Mouse (Mus musculus) gonadal fat pad, adult 2 months (tissue): ENCODE measurements at regions not wholly inside any gene's neighbourhood (a gene's known extent, or its start where the extent isn't known, plus 50 kb on each side); places are given as distances from the start of the nearest gene placed in this dataset.

Source experiments
- DNase-seq: peaks from one replicate; pipeline ENCODE4 v3.0.0-alpha.2; 2012; ENCODE audit warnings: low read depth

GRCm38 (mm10) chr13:90738513-90738912 is 166.6 kb downstream of the Atp6ap1l start:
- DNase-seq, result no peak

- DNase-seq, result no peak
These were observed 171.9 kb downstream of the Atp6ap1l start for GRCm38 (mm10) chr13:90733265-90733664.

GRCm38 (mm10) chr13:90729078-90729477 is 176.1 kb downstream of the Atp6ap1l start:
- DNase-seq, result peak; percentile 57

- peak; percentile 60 for DNase-seq
These were observed 177.3 kb downstream of the Atp6ap1l start for GRCm38 (mm10) chr13:90727816-90728215.

DNA sequence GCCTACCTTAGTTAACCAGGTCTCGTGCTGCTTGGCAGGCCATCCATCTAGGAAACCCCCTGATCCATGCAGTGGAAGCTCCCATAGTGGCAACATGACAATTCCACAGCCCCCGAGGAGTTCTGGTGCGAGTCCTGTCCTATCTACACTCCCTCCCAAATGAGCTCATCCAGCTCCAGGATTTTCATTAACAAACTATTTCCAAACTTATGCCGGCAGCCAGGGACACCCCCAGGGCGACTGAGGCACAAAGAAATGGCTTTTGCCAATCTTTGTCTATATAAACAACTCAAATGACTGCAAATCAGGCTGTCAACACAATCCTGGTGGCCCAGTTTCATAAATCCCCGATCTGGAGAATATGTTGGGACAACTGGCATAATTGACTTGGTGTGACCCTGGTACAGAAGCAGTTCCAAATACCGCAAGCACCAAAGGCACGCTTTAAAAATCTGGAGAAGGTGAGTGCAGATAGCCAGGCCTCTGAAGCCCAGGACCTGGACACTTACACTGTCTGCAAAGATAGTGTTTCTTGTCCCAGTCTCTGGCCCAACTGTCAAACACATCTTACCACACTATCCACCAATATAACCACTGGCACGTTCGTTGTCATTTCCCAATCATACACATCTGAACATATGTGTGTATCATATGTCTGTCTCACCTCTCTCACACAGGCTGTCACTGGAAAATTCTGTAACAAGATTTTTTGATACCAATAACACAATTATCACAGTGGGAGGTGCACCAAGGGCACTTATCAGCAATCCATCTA is 179.9 kb downstream of the Atp6ap1l start:
- peak; percentile 45 for DNase-seq

- DNase-seq, result no peak
These were observed 180.6 kb downstream of the Atp6ap1l start for GRCm38 (mm10) chr13:90724598-90724997.

- no peak for DNase-seq
These were observed 181.6 kb downstream of the Atp6ap1l start for GRCm38 (mm10) chr13:90723533-90723898.

DNA sequence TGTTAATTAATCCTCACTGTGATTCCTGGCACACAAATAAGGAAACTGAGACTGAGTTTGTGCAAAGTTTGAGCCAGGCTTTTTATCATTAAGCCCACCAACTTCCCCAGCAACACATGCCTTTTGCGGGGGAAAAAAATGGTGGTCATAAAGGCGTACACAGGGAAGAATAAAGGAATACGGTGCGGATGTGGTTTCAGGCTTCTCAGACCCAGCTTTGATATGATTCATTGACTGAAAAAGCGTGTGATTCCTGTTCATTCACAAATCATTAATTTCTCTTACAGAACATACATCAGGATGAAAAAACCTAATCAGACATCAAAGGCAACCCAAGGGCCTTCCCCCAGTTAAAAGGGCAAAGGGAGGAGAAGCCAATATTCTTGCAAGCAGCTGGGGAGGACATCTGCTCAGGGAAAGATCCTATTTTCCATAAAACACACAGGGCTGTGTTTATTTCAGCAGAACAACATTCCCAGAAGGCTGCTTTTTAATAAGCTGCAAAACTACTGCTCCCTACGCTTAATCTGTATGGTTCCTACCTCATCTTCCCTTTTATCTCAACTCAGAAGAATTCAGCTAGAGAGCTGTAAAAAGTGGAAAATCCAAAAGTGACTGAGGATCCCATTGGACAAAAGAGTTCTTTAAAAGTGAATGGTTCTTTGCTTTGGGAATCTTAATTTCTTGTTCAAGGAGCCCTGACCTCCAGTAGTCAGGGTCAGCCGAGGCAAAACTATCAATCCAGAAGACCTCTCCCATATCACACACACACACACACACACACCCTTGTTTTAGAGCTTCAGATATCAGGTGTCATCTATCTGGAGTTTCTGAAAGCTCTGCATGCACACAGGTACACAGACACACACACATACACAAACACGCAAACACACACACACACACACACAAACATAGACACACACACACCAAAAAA is 182.3 kb downstream of the Atp6ap1l start:
- DNase-seq, result no peak

GRCm38 (mm10) chr13:90684324-90684723 is 220.8 kb downstream of the Atp6ap1l start:
- no peak for DNase-seq

- DNase-seq, result no peak
These were observed 225.8 kb downstream of the Atp6ap1l start for GRCm38 (mm10) chr13:90679162-90680010.

DNA sequence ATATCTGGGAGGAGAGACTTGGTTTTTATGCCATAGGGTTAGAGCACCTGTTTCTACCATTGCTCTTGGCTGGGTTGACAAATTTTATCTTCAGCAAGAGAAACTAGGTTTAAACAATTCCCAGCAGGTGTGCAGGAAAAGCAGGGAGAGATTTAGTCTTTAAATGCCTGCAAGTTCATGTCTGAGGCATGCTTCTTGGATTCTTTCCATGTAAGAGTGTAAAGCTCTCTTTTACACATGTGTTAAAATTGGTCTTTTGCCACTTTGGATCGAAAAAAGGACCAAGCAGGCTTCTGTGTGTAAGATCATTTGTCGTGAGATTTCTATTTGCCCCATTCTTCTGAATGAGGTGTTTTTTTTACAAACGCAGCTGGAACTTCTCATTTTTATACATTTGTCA is 231.3 kb downstream of the Atp6ap1l start:
- DNase-seq, result no peak

- DNase-seq, result no peak
These were observed 232.1 kb downstream of the Atp6ap1l start for GRCm38 (mm10) chr13:90673079-90673478.

- DNase-seq, result no peak
These were observed 243.5 kb downstream of the Atp6ap1l start for GRCm38 (mm10) chr13:90661567-90662141.

DNA sequence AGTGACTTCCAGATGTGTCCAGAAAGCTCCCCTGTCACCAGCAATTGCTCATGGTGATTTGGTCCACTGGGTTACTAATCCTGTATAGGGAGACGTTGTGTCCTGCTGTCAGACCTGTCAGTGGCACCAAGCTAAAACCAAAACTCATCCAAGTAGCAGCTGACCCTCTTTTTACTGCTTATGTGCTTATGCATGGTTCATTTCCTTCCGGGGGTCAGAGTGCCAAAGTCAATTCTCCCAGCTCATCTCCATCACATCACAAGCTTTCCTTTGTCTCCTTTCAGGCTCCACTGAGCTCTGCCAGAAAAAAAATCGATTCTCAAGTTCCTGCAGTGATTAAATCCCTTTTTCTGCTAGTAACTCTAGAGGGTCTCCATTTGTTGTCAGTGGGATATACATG is 244.2 kb downstream of the Atp6ap1l start:
- no peak for DNase-seq

- no peak for DNase-seq
These were observed 246.1 kb downstream of the Atp6ap1l start for GRCm38 (mm10) chr13:90659087-90659486.

DNA sequence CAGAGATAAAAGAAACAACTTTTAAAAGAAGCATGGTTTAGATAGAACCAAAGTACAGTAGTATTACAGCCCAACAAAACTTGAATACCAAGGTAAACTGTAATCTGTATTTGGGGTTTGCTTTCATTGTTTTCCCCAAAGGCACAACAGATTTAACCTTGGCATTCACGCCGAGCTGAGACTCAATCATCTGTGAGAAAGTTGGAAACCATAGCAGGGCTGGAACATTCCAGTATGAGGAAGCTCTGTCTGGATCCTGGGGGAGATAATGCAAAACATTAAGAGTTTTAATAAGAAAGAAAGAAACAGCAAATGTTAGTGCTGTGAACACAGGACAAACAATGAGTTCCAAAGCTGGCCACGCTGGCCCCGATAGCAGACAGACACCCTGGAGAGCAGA is 258.8 kb downstream of the Atp6ap1l start:
- DNase-seq, result no peak

DNA sequence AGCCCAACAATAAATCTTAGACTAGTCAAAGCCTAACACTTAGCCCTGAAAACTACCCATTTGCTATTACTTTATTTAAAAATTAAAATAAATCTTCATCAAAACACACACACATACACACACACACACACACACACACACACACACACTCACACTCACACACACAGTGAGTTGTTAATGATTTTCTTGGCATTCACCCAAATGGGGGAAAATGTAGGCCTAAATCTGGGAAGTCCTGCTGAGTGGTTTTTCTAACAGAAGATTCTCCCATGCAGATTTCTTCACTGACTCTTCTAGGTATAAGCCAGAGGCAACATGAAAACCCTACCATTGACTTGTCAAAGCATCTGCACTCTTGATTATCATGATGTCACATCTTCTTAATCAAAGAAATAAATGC is 260.9 kb downstream of the Atp6ap1l start:
- DNase-seq, result no peak

DNA sequence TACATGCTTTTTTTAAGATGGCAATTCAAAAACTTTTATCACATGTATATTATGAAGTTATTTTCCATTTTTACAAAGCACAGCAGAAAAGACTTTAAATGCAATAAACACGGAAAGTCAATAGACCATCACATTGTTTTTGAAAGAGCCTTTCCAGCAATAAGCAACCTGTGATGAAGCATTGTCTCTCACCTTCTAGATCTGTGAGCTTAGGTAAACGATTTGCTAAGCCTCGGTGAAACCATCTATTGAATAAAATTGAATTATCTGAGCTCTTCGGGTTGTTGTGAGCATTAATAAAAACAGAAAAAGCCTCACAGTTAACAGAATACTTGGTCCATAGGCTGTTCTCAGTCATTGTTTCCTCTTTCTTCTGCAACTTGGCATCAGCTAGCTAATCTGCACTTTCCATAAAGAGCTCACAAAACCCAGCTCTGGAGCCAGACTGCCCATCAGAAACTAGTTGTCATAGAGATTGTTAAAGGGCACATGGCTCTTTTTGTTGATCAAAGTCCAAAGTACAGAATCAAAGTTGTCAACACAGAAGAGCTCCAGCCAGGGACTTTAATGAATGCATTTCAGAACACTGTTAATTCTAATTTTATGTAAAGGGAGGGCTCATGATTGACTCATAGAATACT is 261.5 kb downstream of the Atp6ap1l start:
- DNase-seq, result no peak

GRCm38 (mm10) chr13:90643109-90643508 is 262.0 kb downstream of the Atp6ap1l start:
- no peak for DNase-seq

- no peak for DNase-seq
These were observed 262.8 kb downstream of the Atp6ap1l start for GRCm38 (mm10) chr13:90642206-90642823.
